Mouse (Mus musculus) lung, adult 18-20 months (tissue): ENCODE results near the gene Ech1.

ENCODE experiments used
- DNase-seq, 2 experiments: peaks; one replicate each; pipeline ENCODE4 v3.0.0; 2022; ENCODE audit warnings: mixed read lengths in 2 of 2

Ech1 gene

GRCm38 (mm10) chr7:28820358-28821260, 4.4 kb upstream of the Ech1 start:
- peak; percentile 62 to 80 for DNase-seq

GRCm38 (mm10) chr7:28821261-28821831, 3.7 kb upstream of the Ech1 start:
- DNase-seq: peak in 1 of 2 experiments; percentile 55

GRCm38 (mm10) chr7:28822556-28822955, 2.5 kb upstream of the Ech1 start:
- no peak for DNase-seq

DNA sequence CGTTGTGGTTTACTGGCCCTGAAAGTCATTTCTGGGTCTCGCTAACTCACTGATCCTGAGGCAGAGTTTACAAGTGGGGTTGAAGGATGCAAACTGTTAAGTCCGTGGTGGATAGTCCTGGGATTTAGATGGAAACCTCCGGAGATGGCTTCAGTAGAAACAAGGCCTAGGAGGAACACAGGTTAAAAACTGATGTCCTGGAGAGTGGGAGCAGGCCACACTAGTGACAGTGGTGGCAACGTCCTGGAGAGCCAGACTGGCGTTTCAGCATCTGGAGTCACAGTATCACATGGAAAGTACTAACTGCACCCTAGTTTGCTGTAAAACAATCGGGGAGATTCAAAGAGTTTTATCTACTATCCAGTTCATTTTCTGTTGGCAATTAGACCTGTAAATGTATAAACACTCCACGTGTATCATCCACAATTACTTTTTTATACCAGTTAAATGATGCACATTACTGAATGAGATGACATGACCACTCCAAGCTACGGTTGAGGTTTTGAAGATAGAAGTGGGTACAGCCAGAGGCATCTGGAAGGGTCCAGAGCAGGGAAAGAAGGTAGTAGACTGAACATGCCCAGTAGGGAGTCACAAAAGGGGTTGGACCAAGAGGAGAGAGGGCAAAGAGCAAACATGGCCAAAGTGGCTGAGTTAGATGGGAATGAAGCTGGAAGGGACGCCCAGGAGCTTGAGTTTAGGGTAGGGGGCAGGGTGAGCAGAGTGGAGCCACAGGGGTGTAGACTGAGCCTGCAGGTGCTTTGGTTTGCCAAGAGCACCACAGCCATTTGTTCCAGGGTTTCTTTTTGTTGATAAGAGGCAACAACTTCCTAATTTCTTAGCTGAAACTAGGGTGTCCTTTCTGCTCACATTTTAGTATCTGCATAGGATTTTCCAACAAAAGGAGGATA, 1.8 kb upstream of the Ech1 start:
- no peak for DNase-seq

- no peak for DNase-seq
Measured at GRCm38 (mm10) chr7:28823932-28824331, 1.1 kb upstream of the Ech1 start.

GRCm38 (mm10) chr7:28825686-28826401, 827 bp downstream of the Ech1 start:
- DNase-seq: peak; percentile 40 to 58

- DNase-seq: no peak
Measured at GRCm38 (mm10) chr7:28826402-28826772, 1.4 kb downstream of the Ech1 start.

DNA sequence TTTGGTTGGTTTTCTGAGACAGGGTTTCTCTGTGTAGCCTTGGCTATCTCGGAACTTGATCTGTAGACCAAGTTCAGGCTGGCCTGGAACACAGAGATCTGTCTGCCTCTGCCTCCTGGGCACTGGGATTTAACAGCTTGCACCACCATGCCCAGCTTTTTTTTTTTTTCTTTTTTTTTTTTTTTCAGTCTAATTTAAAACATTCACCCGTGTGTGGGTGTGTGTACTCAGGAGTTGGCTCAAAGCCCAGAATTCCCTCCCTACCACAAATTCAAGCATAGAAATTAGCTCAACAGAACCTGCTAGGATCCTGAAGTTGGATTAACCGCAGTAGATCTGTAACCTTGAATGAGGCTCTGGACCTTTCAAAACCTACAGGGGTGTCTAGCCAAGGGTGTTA, 2.3 kb downstream of the Ech1 start:
- DNase-seq: peak in 1 of 2 experiments; percentile 63

GRCm38 (mm10) chr7:28829821-28830220, 4.8 kb downstream of the Ech1 start:
- no peak for DNase-seq

DNA sequence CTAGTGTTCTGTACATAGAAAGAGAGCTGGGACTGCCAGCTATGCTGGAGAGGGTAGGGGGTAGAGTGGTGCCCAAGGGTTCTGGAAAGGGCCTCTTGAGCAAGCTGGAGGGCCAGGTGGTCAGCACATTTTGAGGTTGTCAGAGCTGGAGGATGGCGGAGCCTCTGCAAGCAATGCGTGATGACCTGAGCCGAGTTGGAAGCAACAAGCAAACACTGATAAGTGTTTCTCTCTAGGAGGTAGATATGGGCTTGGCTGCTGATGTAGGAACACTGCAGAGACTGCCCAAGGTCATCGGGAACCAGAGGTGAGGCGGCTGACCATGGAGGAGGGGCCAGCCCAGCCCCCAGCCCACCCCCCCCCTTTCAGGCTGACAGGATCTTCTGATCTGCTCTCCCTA, 6.0 kb downstream of the Ech1 start:
- DNase-seq: no peak

GRCm38 (mm10) chr7:28831411-28832125, 6.6 kb downstream of the Ech1 start:
- DNase-seq: no peak

GRCm38 (mm10) chr7:28832137-28832536, 7.1 kb downstream of the Ech1 start:
- DNase-seq: no peak

DNA sequence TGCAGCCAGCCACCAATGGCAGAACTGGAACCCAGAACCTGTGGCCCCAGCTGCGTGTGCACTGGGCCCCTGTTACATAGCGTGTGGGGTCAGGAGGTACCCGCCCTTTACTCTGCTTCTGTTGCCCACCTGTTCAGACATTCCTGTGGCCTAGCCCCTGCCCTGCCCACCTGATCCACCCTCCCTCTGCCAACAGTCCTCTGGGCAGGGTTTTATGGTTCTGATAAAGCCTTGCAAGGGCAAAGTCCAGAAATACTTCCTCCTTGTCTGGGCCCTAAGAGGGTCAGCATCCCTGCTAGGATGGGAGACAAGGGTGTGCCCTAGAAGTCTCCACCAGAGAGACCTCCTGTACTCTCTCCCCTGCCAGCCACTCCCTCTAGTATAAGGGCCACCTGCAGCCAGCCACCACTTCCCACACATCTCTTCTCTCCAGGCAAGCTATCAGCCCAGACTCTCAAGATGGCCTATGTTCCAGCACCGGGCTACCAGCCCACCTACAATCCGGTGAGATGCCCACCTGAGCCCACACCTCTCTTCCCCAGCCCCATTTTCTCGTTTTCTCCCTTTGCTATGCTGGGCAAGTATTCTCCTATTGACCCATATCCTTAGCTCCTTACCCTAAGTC, 8.8 kb downstream of the Ech1 start, which contains the start of gene Lgals4:
TSS of gene Lgals4 (plus strand) at position 132 of the 625 bp plus-strand sequence.
- no peak for DNase-seq

DNA sequence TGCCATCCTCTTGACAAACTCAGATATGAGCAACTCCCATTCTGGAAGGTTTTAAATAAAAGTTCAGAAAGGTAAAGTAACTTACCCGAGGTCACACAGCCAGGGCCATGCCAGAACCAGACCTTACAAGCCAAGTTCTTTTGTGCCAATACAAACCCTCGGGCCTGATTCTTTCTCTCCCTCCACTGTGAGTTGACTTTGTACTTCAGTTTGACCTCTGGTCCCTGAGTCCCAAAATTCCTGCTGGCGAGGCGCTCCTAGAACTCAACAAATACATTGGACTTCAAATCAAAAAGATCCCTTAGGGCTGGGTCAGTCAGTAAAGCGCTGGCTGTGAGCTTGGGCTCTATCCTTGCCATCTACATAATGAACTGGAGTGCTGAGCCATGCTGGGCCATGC, 11.9 kb downstream of the Ech1 start:
- no peak for DNase-seq

DNA sequence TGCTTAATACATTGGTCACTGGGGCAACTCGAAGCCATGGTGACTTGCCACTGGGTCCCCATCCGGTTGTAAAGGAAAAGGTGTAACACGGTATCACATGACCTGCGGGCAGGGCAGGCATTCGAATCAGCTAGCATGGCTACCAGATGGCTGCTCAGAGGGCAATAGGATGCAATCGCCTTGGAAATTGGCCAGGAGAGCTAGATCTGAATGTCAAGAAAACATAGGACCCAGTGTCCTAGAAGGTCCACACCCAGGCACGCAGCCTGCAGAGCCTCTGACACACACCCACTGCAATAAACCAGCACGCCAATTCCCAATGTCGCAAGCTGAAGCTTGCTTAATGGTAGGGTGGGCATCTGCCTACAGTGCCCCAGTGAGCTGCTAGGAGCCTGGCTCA, 13.3 kb downstream of the Ech1 start:
- DNase-seq: peak; percentile 44 to 59

- no peak for DNase-seq
Measured at GRCm38 (mm10) chr7:28847273-28847672, 22.3 kb downstream of the Ech1 start.

DNA sequence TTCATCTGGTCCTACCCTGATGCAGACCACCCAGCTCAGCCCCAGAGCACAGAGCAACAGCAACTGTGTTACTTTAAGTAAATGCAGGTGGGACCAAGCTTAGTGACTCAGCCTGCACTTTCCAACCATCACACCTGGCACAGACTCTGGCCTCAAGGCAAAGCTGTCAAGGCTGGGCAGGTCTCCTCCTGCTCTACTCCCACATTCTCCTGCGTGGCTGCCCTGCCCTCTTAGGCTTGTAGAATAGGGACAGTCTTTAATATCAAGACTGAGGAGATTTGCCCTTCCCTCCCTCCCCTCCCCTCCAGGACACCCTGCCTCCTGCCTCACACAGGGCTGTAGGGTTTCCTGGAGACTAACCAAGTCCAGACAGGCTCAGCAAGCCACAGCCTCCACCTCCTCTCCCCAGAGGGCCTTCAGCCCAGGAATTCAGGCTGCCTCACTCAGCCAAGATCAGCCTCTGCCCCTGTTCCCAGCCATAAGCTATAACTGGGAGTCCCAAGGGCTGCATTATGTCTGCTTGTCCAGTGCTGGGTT, 24.8 kb downstream of the Ech1 start:
- no peak for DNase-seq

DNA sequence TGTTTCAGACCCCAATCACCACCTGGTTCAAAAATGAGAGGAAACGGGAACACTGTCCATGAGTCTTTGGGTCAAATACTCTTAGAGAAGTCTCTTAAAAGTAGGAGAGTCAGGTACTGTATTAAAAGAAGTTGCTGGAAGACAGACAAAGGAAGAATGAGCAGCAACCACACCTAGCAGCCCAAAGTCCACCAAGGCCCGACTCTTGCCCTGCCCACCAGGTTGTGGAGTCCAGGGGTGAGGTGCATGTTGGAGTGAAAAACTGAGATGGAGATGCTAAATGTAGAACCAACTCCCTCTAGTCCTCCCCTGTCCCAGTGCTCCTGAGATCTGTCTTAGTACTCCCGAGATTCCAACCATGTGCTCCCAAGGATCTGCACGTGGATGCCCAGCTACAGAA, 25.6 kb downstream of the Ech1 start:
- no peak for DNase-seq

GRCm38 (mm10) chr7:28859953-28860352, 34.9 kb downstream of the Ech1 start:
- no peak for DNase-seq

DNA sequence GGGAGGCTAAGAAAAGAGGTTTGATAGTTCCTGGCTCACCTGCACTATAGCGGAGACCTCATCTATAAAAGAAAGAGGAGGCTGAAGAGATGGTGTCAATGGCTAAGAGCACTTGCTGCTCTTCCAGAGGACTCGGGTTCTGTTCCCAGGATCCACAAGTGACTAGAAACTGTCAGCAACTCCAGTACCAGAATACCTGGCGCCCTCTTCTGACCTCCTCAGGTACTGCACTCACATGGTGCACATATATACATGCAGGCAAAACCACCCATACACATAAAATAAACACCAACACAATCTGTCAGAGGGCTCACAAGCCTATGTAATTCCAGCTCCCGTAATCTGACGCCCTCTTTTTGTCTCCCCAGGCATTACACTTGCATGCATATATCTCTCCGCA, 35.9 kb downstream of the Ech1 start:
- DNase-seq: no peak
